Mouse (Mus musculus): Measurements from ENCODE around the gene Galnt10. TPM values are rescaled to one million over a fixed set of nuclear protein-coding genes. Genes with fewer than 3 reads are reported as not detected.

Gene Galnt10
- 26.3 and 27.5 TPM in 2 replicates for polyA plus RNA-seq (2015; fragmentation: Nextera tagmentation; extraction: Ambion mirVana)

DNA sequence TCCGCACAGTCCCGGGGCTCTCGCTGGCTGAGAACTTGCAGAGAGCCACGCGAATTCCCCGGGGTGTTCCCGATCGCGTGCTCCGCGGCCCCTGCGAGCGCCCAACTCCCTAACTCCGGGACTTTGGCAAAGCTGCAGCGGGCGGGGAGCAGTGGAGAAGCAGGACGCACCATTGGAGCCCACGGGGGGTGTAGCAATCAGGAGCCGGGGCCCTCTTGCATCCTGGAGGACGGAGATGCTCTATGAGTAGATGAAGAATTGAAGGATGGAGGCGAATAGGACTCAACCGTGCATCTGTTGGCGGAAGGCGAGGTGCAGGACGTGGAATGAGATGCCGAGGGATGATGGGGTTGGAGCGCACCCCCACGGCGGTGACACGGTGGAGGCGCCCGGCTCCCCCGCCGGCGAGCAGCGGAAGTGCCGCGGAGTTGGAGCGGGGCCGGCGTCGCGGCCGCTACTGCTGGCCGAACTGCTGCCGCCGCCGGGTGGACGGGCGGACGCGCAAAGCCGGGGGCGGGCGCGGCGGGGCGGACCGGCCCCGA, at the start of gene Galnt10:
TSS of gene Galnt10 (plus strand) at position 425 of the 542 bp plus-strand sequence.
- H3K4me1 ChIP-seq: peaks cover 44% of the 10 kb centered on the region
- peak within 1 kb of the TSS; percentile 90 for H3K9ac ChIP-seq
- under 1% methylated on average over 52 of the region's 60 CpGs for WGBS

GRCm38 (mm10) chr11:57595899-57596298, 49.3 kb upstream of the Galnt10 start:
- H3K9me3 ChIP-seq (replicated peaks): no peaks in the 10 kb centered on the region
- ATAC-seq (ENCODE audit: insufficient number of reproducible peaks, low FRiP score, low TSS enrichment, low read depth): no peak
- H3K36me3 ChIP-seq: no peaks in the 10 kb centered on the region
- H3K27me3 ChIP-seq: no peaks in the 10 kb centered on the region
- no peak overlapping the region for H3K27ac ChIP-seq (replicated peaks)
- 66% methylated on average over 5 of the region's 5 CpGs for WGBS
- peaks cover 31% of the 10 kb centered on the region for H3K4me1 ChIP-seq
- no peak overlapping the region for H3K9ac ChIP-seq
- no peak overlapping the region for H3K4me3 ChIP-seq (replicated peaks)
- H3K4me2 ChIP-seq (replicated peaks): no peak overlapping the region

More for the DNA sequence above, at the start of gene Galnt10:
- H3K36me3 ChIP-seq: no peaks in the 10 kb centered on the region
- H3K27me3 ChIP-seq: 0 out of 2 replicates have a peak, but pooled peaks cover 2% of the 10 kb centered on the region
- H3K27ac ChIP-seq (replicated peaks): peak within 1 kb of the TSS; percentile 86
- H3K4me2 ChIP-seq (replicated peaks): peak within 1 kb of the TSS; percentile 95
- ATAC-seq (ENCODE audit: insufficient number of reproducible peaks, low FRiP score, low TSS enrichment, low read depth): peak; percentile 88
- peak within 1 kb of the TSS; percentile 82 for H3K4me3 ChIP-seq (replicated peaks)
- H3K9me3 ChIP-seq (replicated peaks): no peaks in the 10 kb centered on the region

- Histone ChIP-seq H3K27ac (replicated peaks) (0 out of 2 replicates have a peak overlapping the region, but pooled peaks have one; percentile 28), H3K4me3 (replicated peaks) (no peak overlapping the region), H3K36me3 (no peaks in the 10 kb centered on the region), H3K9me3 (replicated peaks) (no peaks in the 10 kb centered on the region), H3K4me2 (replicated peaks) (0 out of 2 replicates have a peak overlapping the region, but pooled peaks have one; percentile 6), H3K27me3 (no peaks in the 10 kb centered on the region), H3K4me1 (peaks cover 33% of the 10 kb centered on the region), H3K9ac (no peak overlapping the region)
- WGBS: 30% methylated on average over 5 of the region's 5 CpGs
- peak; percentile 53; the same call in 1 of the 2 replicates for ATAC-seq (ENCODE audit: insufficient number of reproducible peaks, low FRiP score, low TSS enrichment, low read depth)
These were observed 47.1 kb upstream of the Galnt10 start for GRCm38 (mm10) chr11:57598161-57598560.

DNA sequence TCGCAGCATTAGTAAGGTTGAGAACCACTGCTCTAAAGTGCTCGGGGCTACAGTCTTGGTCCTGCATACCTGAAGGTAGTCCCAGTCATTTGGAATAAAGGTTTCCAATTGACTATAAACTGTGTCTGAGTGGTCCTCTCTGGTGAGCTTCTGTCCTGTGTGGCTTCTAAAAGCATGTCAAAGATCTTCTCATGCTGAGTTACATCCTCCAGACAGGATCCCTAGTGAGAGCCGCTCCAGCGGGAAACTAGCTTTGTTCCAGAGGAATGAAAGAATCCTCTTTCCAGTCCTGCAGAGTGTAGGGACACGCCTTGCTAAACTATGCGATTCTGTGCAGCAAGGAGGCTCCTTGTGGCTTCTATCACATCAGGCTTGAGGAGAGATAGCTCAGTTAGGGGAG, 45.9 kb upstream of the Galnt10 start:
- Histone ChIP-seq H3K4me2 (replicated peaks) (no peak overlapping the region), H3K4me3 (replicated peaks) (no peak overlapping the region), H3K9me3 (replicated peaks) (no peaks in the 10 kb centered on the region), H3K27ac (replicated peaks) (no peak overlapping the region), H3K9ac (no peak overlapping the region), H3K4me1 (peaks cover 33% of the 10 kb centered on the region), H3K36me3 (no peaks in the 10 kb centered on the region), H3K27me3 (no peaks in the 10 kb centered on the region)
- ATAC-seq (ENCODE audit: insufficient number of reproducible peaks, low FRiP score, low TSS enrichment, low read depth): no peak
- 36% methylated on average over 6 of the region's 6 CpGs for WGBS

- Histone ChIP-seq H3K27ac (replicated peaks) (no peak overlapping the region), H3K4me2 (replicated peaks) (no peak overlapping the region)
- no peak for ATAC-seq (ENCODE audit: insufficient number of reproducible peaks, low FRiP score, low TSS enrichment, low read depth)
These were observed 45.1 kb upstream of the Galnt10 start for GRCm38 (mm10) chr11:57600113-57600512.

GRCm38 (mm10) chr11:57600621-57601121, 44.6 kb upstream of the Galnt10 start:
- Histone ChIP-seq H3K36me3 (no peaks in the 10 kb centered on the region), H3K9ac (no peak overlapping the region), H3K27me3 (no peaks in the 10 kb centered on the region), H3K4me1 (peaks cover 33% of the 10 kb centered on the region), H3K27ac (replicated peaks) (no peak overlapping the region), H3K4me2 (replicated peaks) (no peak overlapping the region), H3K9me3 (replicated peaks) (no peaks in the 10 kb centered on the region), H3K4me3 (replicated peaks) (no peak overlapping the region)
- WGBS: 11% methylated on average over 4 of the region's 4 CpGs
- ATAC-seq (ENCODE audit: insufficient number of reproducible peaks, low FRiP score, low TSS enrichment, low read depth): peak; percentile 69; the same call in 1 of the 2 replicates

More at GRCm38 (mm10) chr11:57600113-57600512, 45.1 kb upstream of the Galnt10 start:
- Histone ChIP-seq H3K4me1 (peaks cover 33% of the 10 kb centered on the region), H3K27me3 (no peaks in the 10 kb centered on the region), H3K9ac (no peak overlapping the region), H3K36me3 (no peaks in the 10 kb centered on the region), H3K4me3 (replicated peaks) (no peak overlapping the region), H3K9me3 (replicated peaks) (no peaks in the 10 kb centered on the region)
- WGBS: 15% methylated on average over 8 of the region's 8 CpGs

DNA sequence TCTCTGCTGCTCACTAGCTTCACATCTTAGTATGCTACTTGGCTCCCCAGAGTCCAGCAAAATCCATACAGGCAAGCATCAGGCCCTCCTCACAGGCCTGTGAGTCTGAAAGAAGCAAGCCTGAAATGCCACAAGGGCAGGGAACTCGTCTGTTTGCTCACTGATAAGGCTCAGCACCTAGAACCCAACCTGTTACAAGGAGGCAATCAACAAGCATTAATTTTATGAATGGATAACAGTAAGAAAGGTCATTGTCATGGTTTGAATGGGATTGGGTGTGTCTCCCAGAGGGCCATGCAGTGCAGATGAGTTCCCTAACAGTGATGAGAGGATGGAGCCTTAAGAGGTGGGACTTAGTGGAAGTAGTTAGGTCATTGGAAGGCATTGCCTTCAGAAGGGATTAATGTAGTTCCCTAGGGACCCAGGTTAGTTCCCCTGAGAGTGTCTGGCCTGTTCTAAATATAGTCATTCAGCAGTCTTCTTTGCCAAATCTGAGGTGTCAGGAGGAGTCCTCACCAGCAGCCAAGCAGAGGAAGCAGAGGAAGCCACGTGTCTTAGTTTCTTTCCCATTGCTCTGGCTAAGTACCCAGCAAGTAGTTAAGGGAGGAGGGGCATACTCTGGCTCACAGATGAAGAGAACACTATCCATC, 43.3 kb upstream of the Galnt10 start:
- Histone ChIP-seq H3K4me1 (peaks cover 33% of the 10 kb centered on the region), H3K9me3 (replicated peaks) (no peaks in the 10 kb centered on the region), H3K9ac (no peak overlapping the region), H3K27ac (replicated peaks) (no peak overlapping the region), H3K4me2 (replicated peaks) (no peak overlapping the region), H3K36me3 (no peaks in the 10 kb centered on the region), H3K4me3 (replicated peaks) (no peak overlapping the region), H3K27me3 (no peaks in the 10 kb centered on the region)
- no peak for ATAC-seq (ENCODE audit: insufficient number of reproducible peaks, low FRiP score, low TSS enrichment, low read depth)
- 81% methylated on average over 2 of the region's 2 CpGs for whole genome bisulfite sequencing

DNA sequence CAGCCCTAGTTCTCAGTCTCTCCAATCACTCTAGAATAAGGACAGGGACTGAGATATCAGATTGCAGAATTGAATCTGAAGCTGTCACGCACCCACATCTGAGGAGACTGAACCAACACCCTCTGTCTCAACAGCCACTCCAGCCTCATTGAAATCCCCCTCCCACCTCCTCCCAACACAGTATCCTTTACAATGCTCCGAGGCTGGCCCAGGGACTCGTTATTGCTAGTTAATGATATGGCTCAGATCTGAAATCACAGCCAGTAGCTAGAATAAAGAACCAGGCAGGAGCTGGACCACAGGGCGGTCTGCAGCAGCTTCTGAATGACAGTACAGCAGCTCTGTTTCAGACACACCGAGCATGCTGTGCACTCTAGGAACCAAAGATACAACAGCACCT, 40.2 kb upstream of the Galnt10 start:
- no peaks in the 10 kb centered on the region for H3K9me3 ChIP-seq (replicated peaks)
- H3K4me1 ChIP-seq: peaks cover 9% of the 10 kb centered on the region
- H3K4me3 ChIP-seq (replicated peaks): no peak overlapping the region
- H3K4me2 ChIP-seq (replicated peaks): no peak overlapping the region
- no peak overlapping the region for H3K9ac ChIP-seq
- H3K36me3 ChIP-seq: no peaks in the 10 kb centered on the region
- no peak overlapping the region for H3K27ac ChIP-seq (replicated peaks)
- 51% methylated on average over 5 of the region's 5 CpGs for WGBS
- H3K27me3 ChIP-seq: no peaks in the 10 kb centered on the region
- ATAC-seq (ENCODE audit: insufficient number of reproducible peaks, low FRiP score, low TSS enrichment, low read depth): no peak

GRCm38 (mm10) chr11:57605660-57606059, 39.6 kb upstream of the Galnt10 start:
- Histone ChIP-seq H3K4me3 (replicated peaks) (no peak overlapping the region), H3K4me2 (replicated peaks) (no peak overlapping the region), H3K27ac (replicated peaks) (no peak overlapping the region), H3K27me3 (no peaks in the 10 kb centered on the region), H3K4me1 (peaks cover 4% of the 10 kb centered on the region), H3K9ac (no peak overlapping the region), H3K9me3 (replicated peaks) (no peaks in the 10 kb centered on the region), H3K36me3 (no peaks in the 10 kb centered on the region)
- ATAC-seq (ENCODE audit: insufficient number of reproducible peaks, low FRiP score, low TSS enrichment, low read depth): no peak
- 77% methylated on average over 3 of the region's 3 CpGs for WGBS

GRCm38 (mm10) chr11:57614502-57614901, 30.7 kb upstream of the Galnt10 start:
- ATAC-seq (ENCODE audit: insufficient number of reproducible peaks, low FRiP score, low TSS enrichment, low read depth): no peak
- no peaks in the 10 kb centered on the region for H3K36me3 ChIP-seq
- no peaks in the 10 kb centered on the region for H3K9me3 ChIP-seq (replicated peaks)
- H3K4me2 ChIP-seq (replicated peaks): no peak overlapping the region
- H3K9ac ChIP-seq: no peak overlapping the region
- H3K27ac ChIP-seq (replicated peaks): no peak overlapping the region
- H3K4me3 ChIP-seq (replicated peaks): no peak overlapping the region
- peaks cover 11% of the 10 kb centered on the region for H3K27me3 ChIP-seq
- H3K4me1 ChIP-seq: peaks cover 8% of the 10 kb centered on the region; the same call in 1 of the 2 replicates
- WGBS: 79% methylated on average over 9 of the region's 9 CpGs

GRCm38 (mm10) chr11:57615286-57615685, 30.0 kb upstream of the Galnt10 start:
- H3K27ac ChIP-seq (replicated peaks): no peak overlapping the region
- WGBS: 47% methylated on average over 9 of the region's 9 CpGs

More at GRCm38 (mm10) chr11:57615286-57615685, 30.0 kb upstream of the Galnt10 start:
- Histone ChIP-seq H3K27me3 (peaks cover 11% of the 10 kb centered on the region), H3K4me3 (replicated peaks) (no peak overlapping the region), H3K4me2 (replicated peaks) (no peak overlapping the region), H3K36me3 (no peaks in the 10 kb centered on the region), H3K9ac (no peak overlapping the region), H3K4me1 (peaks cover 8% of the 10 kb centered on the region; the same call in 1 of the 2 replicates), H3K9me3 (replicated peaks) (no peaks in the 10 kb centered on the region)
- no peak for ATAC-seq (ENCODE audit: insufficient number of reproducible peaks, low FRiP score, low TSS enrichment, low read depth)

Measured in embryonic facial prominence, embryonic 15.5 days (tissue).